Mouse (Mus musculus) olfactory bulb, adult 2 months (tissue): ENCODE measurements at regions not wholly inside any gene's neighbourhood (a gene's known extent, or its start where the extent isn't known, plus 50 kb on each side); places are given as distances from the start of the nearest gene placed in this dataset.

ENCODE experiments used
- H3K27ac ChIP-seq: fragments of 200-500 bp; 2 replicates; pipeline ENCODE4 v1.5.1; 2012; ENCODE audit warnings: low read depth, low read length; ENCODE audit not compliant: insufficient read depth
- H3K4me1 ChIP-seq: fragments of 200-500 bp; 2 replicates; pipeline ENCODE4 v1.6.1; 2012; ENCODE audit warnings: low read length; ENCODE audit not compliant: control insufficient read depth, insufficient read depth
- H3K4me3 ChIP-seq: fragments of 200-500 bp; 2 replicates; pipeline ENCODE4 v1.5.1; 2012; ENCODE audit warnings: mild to moderate bottlenecking, low read depth, low read length, moderate library complexity; ENCODE audit not compliant: insufficient read depth
- CTCF ChIP-seq: fragments of 200-500 bp; IDR thresholded peaks from 2 replicates; pipeline ENCODE4 v1.5.1; 2012; ENCODE audit warnings: low read depth, mild to moderate bottlenecking, low read length, moderate library complexity; ENCODE audit not compliant: insufficient read depth
- POLR2A ChIP-seq: fragments of 200-500 bp; IDR thresholded peaks from 2 replicates; pipeline ENCODE4 v1.6.1; 2012; ENCODE audit warnings: mild to moderate bottlenecking, low read depth, low read length, moderate library complexity; ENCODE audit not compliant: insufficient read depth
- WGBS: fragments of 180-500 bp; shearing (Covaris S2); methylation state at CpG from one replicate; pipeline ENCODE4 v1.1.7; 2018; 5-methylcytosine and 5-hydroxymethylcytosine counted together

DNA sequence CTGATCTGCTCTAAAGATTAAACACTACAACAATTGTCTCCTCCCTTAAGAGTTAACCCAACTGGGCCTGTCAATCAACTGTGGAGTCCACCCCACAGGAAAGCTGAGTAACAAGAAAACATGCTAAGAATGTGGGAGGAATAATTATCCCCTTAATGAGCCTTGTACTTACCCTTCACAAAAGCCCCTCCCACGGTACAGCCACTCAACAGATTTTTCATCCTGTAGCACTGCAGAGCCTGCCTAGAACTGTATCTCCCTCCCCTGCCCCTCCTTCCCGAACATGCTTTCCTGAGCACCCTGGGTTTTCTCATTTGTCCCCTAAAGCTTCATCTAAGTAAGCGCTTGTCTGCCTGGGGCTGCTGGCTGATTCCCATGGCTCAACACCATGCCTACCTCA is 113.5 kb upstream of the Usp24 start:
- Histone ChIP-seq H3K4me1 (peaks cover 29% of the 10 kb centered on the region), H3K4me3 (no peak overlapping the region), H3K27ac (no peak overlapping the region)
- TF ChIP-seq CTCF: no peak
- no peak for TF ChIP-seq POLR2A
- 33% methylated on average over 3 of the region's 3 CpGs for WGBS

GRCm38 (mm10) chr4:106205200-106205599 is 110.8 kb upstream of the Usp24 start:
- Histone ChIP-seq H3K4me3 (no peak overlapping the region), H3K4me1 (peaks cover 21% of the 10 kb centered on the region), H3K27ac (no peak overlapping the region)
- TF ChIP-seq CTCF: no peak
- TF ChIP-seq POLR2A: no peak
- 83% methylated on average over 2 of the region's 2 CpGs for WGBS

DNA sequence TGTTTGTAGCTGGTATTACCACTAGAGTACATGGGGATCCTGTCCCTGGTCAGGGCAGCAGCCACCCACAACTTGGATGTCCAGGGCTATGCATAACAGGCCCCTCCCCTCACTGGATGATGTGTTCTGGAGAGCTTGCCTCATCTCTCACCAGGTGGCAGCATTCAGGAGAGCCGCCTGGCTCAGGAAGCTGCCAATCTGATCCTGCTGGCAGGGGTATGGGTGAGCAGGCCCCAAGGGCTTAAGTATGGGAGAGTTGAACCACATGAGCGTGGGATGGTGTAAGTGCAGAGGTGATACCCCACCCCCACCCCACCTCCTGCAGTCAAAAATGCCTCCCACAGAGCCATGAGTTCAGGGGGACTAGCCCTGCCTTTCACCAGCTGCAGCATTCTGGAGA is 110.0 kb upstream of the Usp24 start:
- TF ChIP-seq POLR2A (no peak), CTCF (no peak)
- Histone ChIP-seq H3K4me3 (no peak overlapping the region), H3K27ac (no peak overlapping the region), H3K4me1 (peaks cover 16% of the 10 kb centered on the region)
- WGBS: 85% methylated on average over 2 of the region's 2 CpGs

DNA sequence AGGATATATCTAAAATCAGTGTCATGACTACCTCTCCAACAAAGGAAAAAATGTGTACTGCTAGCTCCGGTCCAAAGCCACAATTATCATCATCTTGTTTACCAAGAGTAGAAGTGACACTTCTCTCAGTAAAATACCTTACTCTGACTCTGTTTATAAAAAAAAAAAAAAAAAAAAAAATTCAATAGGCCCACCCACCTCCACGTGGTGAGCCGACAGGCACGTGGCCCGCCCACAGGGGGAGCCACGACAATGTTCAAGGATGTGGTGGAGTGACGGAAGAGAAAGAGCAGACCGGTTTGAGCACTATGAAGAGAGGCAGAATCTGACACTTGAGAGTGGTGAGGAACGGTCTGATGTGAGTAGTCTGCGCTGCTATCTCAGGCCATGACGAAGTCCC is 106.5 kb upstream of the Usp24 start:
- no peak overlapping the region for H3K4me3 ChIP-seq
- H3K27ac ChIP-seq: no peak overlapping the region
- no peak for TF ChIP-seq CTCF
- no peak for TF ChIP-seq POLR2A
- H3K4me1 ChIP-seq: peaks cover 10% of the 10 kb centered on the region; the same call in 1 of the 2 replicates
- 83% methylated on average over 11 of the region's 11 CpGs for WGBS

- TF ChIP-seq CTCF (no peak), POLR2A (no peak)
- 100% methylated on average over 1 of the region's 1 CpGs for WGBS
- peaks cover 10% of the 10 kb centered on the region; the same call in 1 of the 2 replicates for H3K4me1 ChIP-seq
- no peak overlapping the region for H3K27ac ChIP-seq
- no peak overlapping the region for H3K4me3 ChIP-seq
Observed at GRCm38 (mm10) chr4:106209975-106210374, 106.0 kb upstream of the Usp24 start.

DNA sequence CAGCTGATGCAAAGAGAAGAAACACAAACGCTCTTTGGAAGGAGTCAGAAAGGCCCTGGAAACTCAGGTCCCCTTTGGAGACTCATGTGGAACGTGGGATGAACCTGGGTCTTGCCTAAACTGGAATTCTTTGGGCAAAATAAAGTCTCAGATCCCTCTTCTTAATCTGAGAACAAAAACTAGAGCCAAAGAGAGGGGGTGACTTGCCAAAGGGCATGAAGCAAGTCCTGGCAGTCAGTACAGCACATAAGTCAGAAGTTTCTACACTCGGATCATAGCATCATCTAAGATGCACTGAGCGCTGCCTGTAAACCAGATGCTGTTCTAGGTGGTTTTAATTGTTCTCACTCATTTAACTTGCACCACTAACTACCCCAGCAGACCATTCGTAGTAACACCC is 101.8 kb upstream of the Usp24 start:
- TF ChIP-seq POLR2A: no peak
- no peak for TF ChIP-seq CTCF
- Histone ChIP-seq H3K4me1 (no peaks in the 10 kb centered on the region), H3K4me3 (no peak overlapping the region), H3K27ac (no peak overlapping the region)
- WGBS: 96% methylated on average over 5 of the region's 5 CpGs

DNA sequence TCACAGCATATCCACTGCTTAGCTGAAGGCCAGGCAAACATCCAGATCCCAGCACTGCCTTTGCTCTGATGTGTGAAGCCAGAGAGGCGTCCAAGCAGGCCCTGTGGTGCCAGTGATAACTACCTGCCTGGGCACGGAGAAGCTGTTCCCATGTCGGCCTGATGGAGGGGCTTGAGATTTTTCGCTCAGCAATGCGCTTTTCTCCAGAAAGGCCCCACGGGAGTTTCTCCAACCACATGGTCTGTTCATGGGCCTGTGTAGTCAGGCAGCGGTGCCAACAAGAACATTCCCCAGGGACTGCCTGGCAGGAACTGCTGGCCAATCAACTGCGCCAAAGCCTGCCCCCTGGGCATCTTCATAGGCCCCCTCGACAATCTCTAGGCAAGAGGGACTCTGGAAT is 95.4 kb upstream of the Usp24 start:
- 72% methylated on average over 9 of the region's 9 CpGs for WGBS
- Histone ChIP-seq H3K4me3 (no peak overlapping the region), H3K27ac (no peak overlapping the region), H3K4me1 (no peaks in the 10 kb centered on the region)
- no peak for TF ChIP-seq CTCF
- TF ChIP-seq POLR2A: no peak

- H3K4me1 ChIP-seq: no peaks in the 10 kb centered on the region
- peak; percentile 29; the same call in 1 of the 2 replicates for TF ChIP-seq CTCF
- TF ChIP-seq POLR2A: no peak
- no peak overlapping the region for H3K4me3 ChIP-seq
- 49% methylated on average over 12 of the region's 12 CpGs for WGBS
- H3K27ac ChIP-seq: no peak overlapping the region
Observed at GRCm38 (mm10) chr4:106225184-106225862, 90.7 kb upstream of the Usp24 start.

DNA sequence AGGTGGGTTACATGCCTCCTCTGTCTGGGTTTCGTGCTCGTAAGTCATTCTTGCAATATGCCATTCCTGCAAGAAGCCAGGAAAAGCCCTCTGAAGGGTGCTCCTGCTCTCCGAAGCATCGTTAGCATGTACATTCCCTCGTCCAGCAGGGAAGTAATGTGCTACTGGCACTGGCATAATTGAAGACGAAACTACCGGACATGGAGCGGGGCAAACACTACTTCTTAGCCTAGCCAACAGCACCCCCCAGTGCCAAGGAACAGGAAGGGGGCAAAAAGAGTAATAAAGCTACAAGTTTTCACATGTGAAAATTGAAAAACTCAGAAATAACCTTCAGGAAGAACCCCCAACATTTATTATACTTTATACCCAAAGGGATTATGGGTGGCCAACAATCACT is 88.6 kb upstream of the Usp24 start:
- Histone ChIP-seq H3K4me1 (no peaks in the 10 kb centered on the region; the same call in 1 of the 2 replicates), H3K4me3 (no peak overlapping the region), H3K27ac (no peak overlapping the region)
- WGBS: 67% methylated on average over 8 of the region's 8 CpGs
- TF ChIP-seq CTCF: no peak
- TF ChIP-seq POLR2A: no peak

DNA sequence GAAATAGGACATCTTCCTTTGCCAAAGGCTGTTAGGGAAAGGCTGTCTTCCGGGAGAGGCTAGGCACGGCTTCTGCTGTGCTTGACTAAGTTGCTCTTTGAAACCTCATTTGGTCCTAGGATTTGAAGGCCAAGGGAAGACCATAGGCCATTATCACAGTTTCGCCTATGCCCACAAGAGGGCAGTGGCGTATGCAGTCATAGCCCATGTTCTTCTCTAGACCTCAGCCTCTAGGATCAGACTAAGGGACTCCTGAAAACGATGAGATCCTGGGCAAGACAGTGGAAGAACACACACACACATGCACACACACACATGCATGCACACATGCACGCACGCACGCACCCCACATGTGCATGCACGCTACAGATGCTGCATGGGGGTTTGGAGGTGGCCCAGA is 87.5 kb upstream of the Usp24 start:
- Histone ChIP-seq H3K4me3 (no peak overlapping the region), H3K27ac (no peak overlapping the region), H3K4me1 (peaks cover 3% of the 10 kb centered on the region)
- TF ChIP-seq CTCF: no peak
- no peak for TF ChIP-seq POLR2A
- WGBS: 33% methylated on average over 9 of the region's 9 CpGs
